Mouse (Mus musculus) forebrain, postnatal 0 days (tissue): ENCODE data around the gene Fthl17d. TPM values are rescaled to one million over a fixed set of nuclear protein-coding genes. Genes with fewer than 3 reads are reported as not detected.
"Not testable (repeated sequence)": the region's sequence is repeated elsewhere in the genome, so short reads cannot be mapped to it uniquely, and the experiment has no call there.

Source experiments
- ATAC-seq: fragments of 200-750 bp; cut with Nextera tagmentation; 2 replicates; pipeline ENCODE4 v1.8.0; 2017; ENCODE audit warnings: mild to moderate bottlenecking, moderate library complexity
- DNase-seq: peaks from one replicate; pipeline ENCODE4 v3.0.0-alpha.2; 2015
- H3K27ac ChIP-seq: fragments of 300-500 bp; sonication (generic); 2 replicates; pipeline ENCODE4 v1.5.1; 2014; ENCODE audit warnings: low read depth, mild to moderate bottlenecking, antibody characterized with exemption, low read length, moderate library complexity, mixed read lengths
- H3K27me3 ChIP-seq: fragments of 300-500 bp; sonication (generic); 2 replicates; pipeline ENCODE4 v1.6.1; 2014; ENCODE audit warnings: mild to moderate bottlenecking, low read length, mixed read lengths; ENCODE audit not compliant: insufficient read depth
- H3K36me3 ChIP-seq: fragments of 300-500 bp; sonication (generic); 2 replicates; pipeline ENCODE4 v1.6.1; 2014; ENCODE audit warnings: mild to moderate bottlenecking, moderate library complexity; ENCODE audit not compliant: insufficient read depth
- H3K4me1 ChIP-seq: fragments of 300-500 bp; sonication (generic); 2 replicates; pipeline ENCODE4 v1.6.1; 2014; ENCODE audit warnings: antibody characterized with exemption; ENCODE audit not compliant: insufficient read depth
- H3K4me2 ChIP-seq: fragments of 300-500 bp; sonication (generic); 2 replicates; pipeline ENCODE4 v1.6.1; 2014; ENCODE audit warnings: low read depth, mild to moderate bottlenecking, moderate library complexity
- H3K4me3 ChIP-seq: fragments of 300-500 bp; sonication (generic); 2 replicates; pipeline ENCODE4 v1.5.1; 2014; ENCODE audit warnings: low read depth, low read length, mixed read lengths
- H3K9ac ChIP-seq: fragments of 300-500 bp; sonication (generic); 2 replicates; pipeline ENCODE4 v1.6.1; 2014; ENCODE audit warnings: mild to moderate bottlenecking
- H3K9me3 ChIP-seq: fragments of 300-500 bp; sonication (generic); 2 replicates; pipeline ENCODE4 v1.6.1; 2016; ENCODE audit warnings: low read length
- CTCF ChIP-seq: sonication (generic); IDR thresholded peaks from 2 replicates; pipeline ENCODE4 v1.5.1; 2016; ENCODE audit warnings: antibody characterized with exemption, control low read depth, low read depth
- WGBS: fragments of 180-500 bp; shearing (Covaris S2); extraction: QIAGEN DNeasy Blood & Tissue Kit; methylation state at CpG from one replicate; pipeline ENCODE4 v1.1.7; 2014; 5-methylcytosine and 5-hydroxymethylcytosine counted together
- polyA plus RNA-seq: library from polyadenylated mRNA; unstranded; fragments of >200 nt; fragmentation: Nextera tagmentation; extraction: Ambion mirVana; gene quantifications from 2 replicates; pipeline ENCODE4 v1.2.1, GENCODE M21; 2015
- total RNA-seq: library from RNA; depleted of rRNA; stranded (reverse); fragments of >200 nt; gene quantifications from 2 replicates; pipeline ENCODE4 v1.2.3, GENCODE M21; 2014; rRNA removed

Gene Fthl17d
- total and polyA plus RNA-seq, 2 experiments from 2014 or later = not detected

DNA sequence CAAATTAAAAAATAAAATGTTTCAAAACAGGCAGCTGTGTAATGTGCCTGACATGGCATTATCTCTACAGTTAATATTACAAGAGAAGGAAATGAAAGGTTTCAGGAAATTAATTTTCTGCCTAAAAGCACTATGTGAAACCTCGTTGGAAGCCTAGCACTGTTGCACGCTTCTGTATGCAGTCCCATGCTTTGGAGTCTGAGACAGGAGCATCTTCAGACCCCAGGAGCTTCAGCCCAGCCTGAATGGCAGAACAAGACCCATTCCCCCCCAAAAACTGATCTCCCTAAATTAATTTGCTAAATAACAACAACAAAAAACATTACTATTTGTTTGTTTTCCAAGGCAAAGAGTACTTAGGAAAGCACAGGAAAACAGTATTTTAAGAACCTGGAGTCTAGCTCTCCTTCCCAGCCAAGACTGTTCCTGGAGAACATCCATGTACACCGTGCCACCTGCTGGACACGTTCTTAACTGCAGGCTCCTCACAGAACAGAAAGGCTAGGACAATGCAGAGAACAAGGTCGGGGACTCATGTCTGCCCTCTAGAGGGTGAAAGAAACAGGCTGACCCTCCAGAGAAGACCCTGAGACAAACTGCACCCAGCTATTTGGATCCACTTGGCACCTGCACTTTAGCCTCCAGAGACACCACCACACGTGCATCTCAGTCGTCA, 38.3 kb downstream of the Fthl17d start:
- not testable (repeated sequence) for H3K36me3 ChIP-seq, H3K27me3 ChIP-seq, H3K4me1 ChIP-seq, H3K4me3 ChIP-seq, H3K4me2 ChIP-seq, H3K9ac ChIP-seq, H3K27ac ChIP-seq, H3K9me3 ChIP-seq
- TF ChIP-seq CTCF = peak; percentile 82
- ATAC-seq (peak; percentile 87), DNase-seq (peak; percentile 86)
- 17% methylated on average over 7 of the region's 7 CpGs for whole genome bisulfite sequencing

DNA sequence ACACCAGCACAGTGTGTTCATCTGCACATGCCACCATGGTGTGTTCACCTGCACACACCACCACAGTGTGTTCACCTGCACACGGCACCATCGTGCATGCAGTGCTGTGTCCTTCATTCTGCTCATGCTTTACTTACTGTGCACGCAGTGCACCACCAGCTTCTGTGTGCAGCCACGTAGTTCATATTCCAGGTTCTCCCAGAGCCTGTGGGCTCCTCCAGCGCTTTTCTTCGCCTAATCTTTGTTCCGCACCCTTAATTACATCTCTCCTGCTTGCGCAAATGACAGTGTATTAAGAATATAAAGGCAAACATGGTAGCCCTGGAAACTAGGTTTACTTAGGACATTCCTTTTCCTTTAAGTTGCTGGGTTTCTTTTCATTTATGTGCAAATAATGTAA, 42.5 kb downstream of the Fthl17d start:
- Histone ChIP-seq H3K9me3 (no peaks in the 10 kb centered on the region), H3K9ac (no peak overlapping the region), H3K4me3 (no peak overlapping the region), H3K36me3 (no peaks in the 10 kb centered on the region), H3K4me1 (no peaks in the 10 kb centered on the region), H3K27me3 (no peaks in the 10 kb centered on the region), H3K4me2 (no peak overlapping the region), H3K27ac (no peak overlapping the region)
- no peak for TF ChIP-seq CTCF
- WGBS = 67% methylated on average over 8 of the region's 8 CpGs
- no peak for DNase-seq
- ATAC-seq = no peak

Other genes starting within 250 kb of the Fthl17d start
- gene Ssx9, start 238.3 kb downstream of the Fthl17d start, total RNA-seq = not detected in 2 replicates
- gene Ssx9, start 238.3 kb downstream of the Fthl17d start, polyA plus RNA-seq = not detected in 2 replicates
- 0.38 TPM in 1 of 2 replicates, not detected in the other for gene Ssxb5, start 183.1 kb downstream of the Fthl17d start, total RNA-seq
- not detected in 2 replicates for gene Ssxb5, start 183.1 kb downstream of the Fthl17d start, polyA plus RNA-seq
- gene Gm6592, start 142.8 kb downstream of the Fthl17d start, total RNA-seq = not detected in 2 replicates
- not detected in 2 replicates for gene Gm6592, start 142.8 kb downstream of the Fthl17d start, polyA plus RNA-seq
- gene Gm5751, start 112.5 kb downstream of the Fthl17d start, total RNA-seq = not detected in 2 replicates
- not detected in 2 replicates for gene Gm5751, start 112.5 kb downstream of the Fthl17d start, polyA plus RNA-seq
- gene B630019K06Rik, start 94.4 kb downstream of the Fthl17d start, total RNA-seq = 40.1 and 60.1 TPM in 2 replicates
- gene B630019K06Rik, start 94.4 kb downstream of the Fthl17d start, polyA plus RNA-seq = 18.3 and 27.1 TPM in 2 replicates
- not detected in 2 replicates for gene Fthl17b, start 23.8 kb downstream of the Fthl17d start, total RNA-seq
- not detected in 2 replicates for gene Fthl17b, start 23.8 kb downstream of the Fthl17d start, polyA plus RNA-seq
- not detected in 2 replicates for gene Fthl17c, start 10.2 kb downstream of the Fthl17d start, total RNA-seq
- not detected in 2 replicates for gene Fthl17c, start 10.2 kb downstream of the Fthl17d start, polyA plus RNA-seq
- gene Fthl17e, start 46.7 kb upstream of the Fthl17d start, total RNA-seq = not detected in 2 replicates
- not detected in 2 replicates for gene Fthl17e, start 46.7 kb upstream of the Fthl17d start, polyA plus RNA-seq
- not detected in 2 replicates for gene Fthl17f, start 76.3 kb upstream of the Fthl17d start, total RNA-seq
- not detected in 2 replicates for gene Fthl17f, start 76.3 kb upstream of the Fthl17d start, polyA plus RNA-seq
- not detected in 2 replicates for gene 4930402K13Rik, start 117.8 kb upstream of the Fthl17d start, total RNA-seq
- not detected in 2 replicates for gene 4930402K13Rik, start 117.8 kb upstream of the Fthl17d start, polyA plus RNA-seq
- 10.9 and 14.9 TPM in 2 replicates for gene Lancl3, start 213.1 kb upstream of the Fthl17d start, total RNA-seq
- 3.6 and 5.6 TPM in 2 replicates for gene Lancl3, start 213.1 kb upstream of the Fthl17d start, polyA plus RNA-seq